9 mouse cellular contexts compared by ENCODE assay signal in genomic region chr8:13208627-13209355, GRCm38 (mm10). TPM values are rescaled to one million over a fixed set of nuclear protein-coding genes. Genes with fewer than 3 reads are reported as not detected.
DNase-seq lines count a peak whose midpoint lies in the region; ATAC-seq and TF ChIP-seq lines count a peak whose summit lies in the region.
"Had no signal": no experiment of that assay in that cellular context is flagged by ENCODE, and none has a peak within 500 bp of the region (broad histone marks: within the 10 kb centered on the region; RNA-seq: fewer than 3 reads in every experiment).

No protein-coding gene starts in this region.

- H3K4me2 ChIP-seq in liver, embryonic 14.5 days (ENCODE audit: low read depth), result peak overlapping the region; percentile 21
- no peak overlapping the region for H3K4me2 ChIP-seq in hindbrain, embryonic 16.5 days (ENCODE audit: low read length)
- H3K4me2 ChIP-seq: neural tube, embryonic 12.5 days had no signal

- no peaks in the 10 kb centered on the region for H3K27me3 ChIP-seq in liver, embryonic 14.5 days (ENCODE audit: control insufficient read depth, insufficient read depth, low read length)
- H3K27me3 ChIP-seq in hindbrain, embryonic 16.5 days (replicated peaks; ENCODE audit: control insufficient read depth, insufficient read depth, low read length), result no peaks in the 10 kb centered on the region
- H3K27me3 ChIP-seq: neural tube, embryonic 12.5 days had no signal

- H3K9ac ChIP-seq in ES-E14 (ENCODE audit: insufficient read depth, low read depth, low read length, poor library complexity, severe bottlenecking), result no peak overlapping the region
- H3K9ac ChIP-seq in liver, embryonic 14.5 days (replicated peaks), result peak overlapping the region; percentile 14; the same call in 1 of the 2 replicates
- no peak overlapping the region for H3K9ac ChIP-seq in hindbrain, embryonic 16.5 days (ENCODE audit: low read depth, low read length)
- H3K9ac ChIP-seq: neural tube, embryonic 12.5 days had no signal

- H3K36me3 ChIP-seq in ES-E14 (ENCODE audit: control insufficient read depth, insufficient read depth, low read length, poor library complexity, severe bottlenecking), result no peaks in the 10 kb centered on the region
- H3K36me3 ChIP-seq in liver, embryonic 14.5 days (replicated peaks; ENCODE audit: control insufficient read depth, insufficient read depth, low read depth), result no peaks in the 10 kb centered on the region
- H3K36me3 ChIP-seq in hindbrain, embryonic 16.5 days (ENCODE audit: control insufficient read depth, insufficient read depth, low read length), result no peaks in the 10 kb centered on the region
- H3K36me3 ChIP-seq: neural tube, embryonic 12.5 days had no signal

- peak; percentile 74 for ATAC-seq in liver, embryonic 14.5 days (ENCODE audit: insufficient read depth)
- ATAC-seq in hindbrain, embryonic 16.5 days, result no peak

- H3K4me1 ChIP-seq in ES-E14 (ENCODE audit: control insufficient read depth in 2 of 2, insufficient read depth in 2 of 2, low read length in 2 of 2, poor library complexity in 1 of 2), result peaks cover 26 to 43% of the 10 kb centered on the region in 2 experiments
- peaks cover 55 to 73% of the 10 kb centered on the region in 2 experiments for H3K4me1 ChIP-seq in liver, embryonic 14.5 days (replicated peaks; ENCODE audit: control insufficient read depth in 2 of 2, insufficient read depth in 2 of 2, low read length in 1 of 2)
- peaks cover 6% of the 10 kb centered on the region for H3K4me1 ChIP-seq in hindbrain, embryonic 16.5 days (ENCODE audit: control insufficient read depth, insufficient read depth, low read depth, low read length)

- no peak overlapping the region for H3K4me3 ChIP-seq in ES-E14 (ENCODE audit: insufficient read depth in 1 of 2, low read depth in 1 of 2, low read length in 2 of 2, poor library complexity in 1 of 2, severe bottlenecking in 1 of 2)
- H3K4me3 ChIP-seq in liver, embryonic 14.5 days (ENCODE audit: insufficient read depth in 1 of 2, low read depth in 2 of 2, low read length in 2 of 2), result no peak overlapping the region
- no peak overlapping the region for H3K4me3 ChIP-seq in hindbrain, embryonic 16.5 days (ENCODE audit: low read length)
- H3K4me3 ChIP-seq: neural tube, embryonic 12.5 days had no signal

- H3K9me3 ChIP-seq in ES-E14 (ENCODE audit: control insufficient read depth, insufficient read depth, low read depth, low read length), result no peaks in the 10 kb centered on the region
- H3K9me3 ChIP-seq in liver, embryonic 14.5 days (ENCODE audit: control insufficient read depth, low read length), result no peaks in the 10 kb centered on the region
- no peaks in the 10 kb centered on the region for H3K9me3 ChIP-seq in hindbrain, embryonic 16.5 days (ENCODE audit: control insufficient read depth, low read length)
- H3K9me3 ChIP-seq: neural tube, embryonic 12.5 days had no signal

- TF ChIP-seq CTCF in liver, embryonic 14.5 days (IDR thresholded peaks at IDR 0.05; ENCODE audit: low read depth), result peak; percentile 67

- 24% methylated on average over 6 of the region's 6 CpGs for WGBS in liver, embryonic 14.5 days (ENCODE audit: insufficient replicate concordance)
- WGBS in hindbrain, embryonic 16.5 days, result 51% methylated on average over 6 of the region's 6 CpGs

- H3K27ac ChIP-seq in ES-E14 (ENCODE audit: insufficient read depth, low read depth, low read length, poor library complexity, severe bottlenecking), result peak overlapping the region; percentile 63; the same call in 1 of the 2 replicates
- peak overlapping the region; percentile 49 for H3K27ac ChIP-seq in liver, embryonic 14.5 days
- no peak overlapping the region for H3K27ac ChIP-seq in hindbrain, embryonic 16.5 days (ENCODE audit: low read depth, low read length)
- H3K27ac ChIP-seq: neural tube, embryonic 12.5 days had no signal

- DNase-seq in heart, adult 18-20 months, result peak; percentile 73
- no peak for DNase-seq in heart, adult 8-10 months (ENCODE audit: low spot score)
- peak; percentile 65 for DNase-seq in ES-E14 (ENCODE audit: low read depth, low spot score)
- peak; percentile 64 for DNase-seq in gastrocnemius, postnatal 10 days
- DNase-seq in liver, embryonic 14.5 days (ENCODE audit: low read depth in 3 of 3, low spot score in 3 of 3), result peak in 1 of 3 experiments; percentile 72
- no peak for DNase-seq in testis, postnatal 10 days (ENCODE audit: low spot score)
- DNase-seq in retina, postnatal 1 day, result no peak

- no peak for TF ChIP-seq EP300 in liver, embryonic 14.5 days (IDR thresholded peaks at IDR 0.05; ENCODE audit: low read depth)

- in situ Hi-C loops in ES-E14 (cut with MboI; ENCODE audit: low sequenced_read_pairs in 2 of 2, unreplicated experiment in 2 of 2), result no loop called here

TF ChIP-seq in ES-E14, 5 proteins besides CTCF, POLR2A, EP300 and RAD21:
- TF ChIP-seq ZNF384 (IDR thresholded peaks at IDR 0.05; ENCODE audit: low read depth, low read length), result no peak
- TF ChIP-seq ZC3H11A (IDR thresholded peaks at IDR 0.05; ENCODE audit: borderline replicate concordance, low read depth, low read length), result 0 out of 2 replicates have a peak, but pooled peaks have one; percentile 7
- TF ChIP-seq CHD2 (IDR thresholded peaks at IDR 0.05; ENCODE audit: low read depth, low read length), result no peak
- peak; percentile 75 for TF ChIP-seq MAFK (IDR thresholded peaks at IDR 0.05; ENCODE audit: insufficient read depth, low read depth, low read length)

RNA-seq across cellular contexts. Expression of gene Grtp1, which starts 8.4 kb away (rescaled TPM):
- total RNA-seq in heart, adult 18-20 months (2021), result 1 to 10 TPM; 4.9 to 5.1 TPM
- 1 to 10 TPM; 3.7 to 6.6 (median 4.6) TPM for total RNA-seq in heart, adult 8-10 months (2022)
- total RNA-seq in ES-E14 (2012; rRNA removed), result 36.3 and 60.0 TPM in 2 replicates
- 10 to 100 TPM in 1 of 2 experiments, 1 to 10 TPM in 1; 9.8 to 14.0 TPM for total RNA-seq in gastrocnemius, postnatal 10 days (2021)
- polyA plus RNA-seq in liver, embryonic 14.5 days (2012; rRNA removed), result 5.7 TPM in 2 replicates
- 9.5 and 10.1 TPM in 2 replicates for polyA plus RNA-seq in liver, embryonic 14.5 days (2014; fragmentation: Nextera tagmentation; extraction: Ambion mirVana)
- polyA plus RNA-seq in hindbrain, embryonic 16.5 days (2015; fragmentation: Nextera tagmentation; extraction: Ambion mirVana), result 13.2 and 15.2 TPM in 2 replicates

RNA-seq across cellular contexts. Expression of gene Adprhl1, which starts 45.2 kb away (rescaled TPM):
- 100 to 1,000 TPM; 577 to 637 TPM for total RNA-seq in heart, adult 18-20 months (2021)
- total RNA-seq in heart, adult 8-10 months (2022), result 100 to 1,000 TPM; 586 to 686 (median 600) TPM
- total RNA-seq in ES-E14 (2012; rRNA removed), result 0.31 and 0.32 TPM in 2 replicates
- total RNA-seq in gastrocnemius, postnatal 10 days (2021), result 10 to 100 TPM; 70.9 to 79.8 TPM
- polyA plus RNA-seq in liver, embryonic 14.5 days (2012; rRNA removed), result not detected in 2 replicates
- polyA plus RNA-seq in liver, embryonic 14.5 days (2014; fragmentation: Nextera tagmentation; extraction: Ambion mirVana), result not detected in 2 replicates
- 0.59 and 0.60 TPM in 2 replicates for polyA plus RNA-seq in hindbrain, embryonic 16.5 days (2015; fragmentation: Nextera tagmentation; extraction: Ambion mirVana)

RNA-seq across cellular contexts. Expression of gene Lamp1, which starts 49.8 kb away (rescaled TPM):
- 100 to 1,000 TPM; 405 to 445 TPM for total RNA-seq in heart, adult 18-20 months (2021)
- 100 to 1,000 TPM; 413 to 443 (median 429) TPM for total RNA-seq in heart, adult 8-10 months (2022)
- total RNA-seq in ES-E14 (2012; rRNA removed), result 559 and 680 TPM in 2 replicates
- total RNA-seq in gastrocnemius, postnatal 10 days (2021), result 100 to 1,000 TPM; 234 to 237 TPM
- polyA plus RNA-seq in liver, embryonic 14.5 days (2012; rRNA removed), result 112 and 137 TPM in 2 replicates
- polyA plus RNA-seq in liver, embryonic 14.5 days (2014; fragmentation: Nextera tagmentation; extraction: Ambion mirVana), result 178 and 198 TPM in 2 replicates
- polyA plus RNA-seq in hindbrain, embryonic 16.5 days (2015; fragmentation: Nextera tagmentation; extraction: Ambion mirVana), result 318 and 342 TPM in 2 replicates

Comparison
In these comparisons a context has a peak if more than half of its experiments do, and no peak if none do; other contexts are left out.
1. DNase-seq: peak in heart, adult 18-20 months (2 of 2), ES-E14 (single experiment) and gastrocnemius, postnatal 10 days (single experiment); none in heart, adult 8-10 months (single experiment), testis, postnatal 10 days (single experiment) and retina, postnatal 1 day (single experiment).
2. RNA of gene Adprhl1, which starts 45.2 kb away (total RNA-seq): 577 to 637 TPM in heart, adult 18-20 months, 586 to 686 TPM in heart, adult 8-10 months and 70.9 to 79.8 TPM in gastrocnemius, postnatal 10 days; 0.31 to 0.32 TPM in ES-E14; every median in the first group is over 10 times any median in the second.